Mouse (Mus musculus): ENCODE data around the gene Lcp1.
"Not testable (repeated sequence)": the region's sequence is repeated elsewhere in the genome, so short reads cannot be mapped to it uniquely, and the experiment has no call there.

The Lcp1 gene

DNA sequence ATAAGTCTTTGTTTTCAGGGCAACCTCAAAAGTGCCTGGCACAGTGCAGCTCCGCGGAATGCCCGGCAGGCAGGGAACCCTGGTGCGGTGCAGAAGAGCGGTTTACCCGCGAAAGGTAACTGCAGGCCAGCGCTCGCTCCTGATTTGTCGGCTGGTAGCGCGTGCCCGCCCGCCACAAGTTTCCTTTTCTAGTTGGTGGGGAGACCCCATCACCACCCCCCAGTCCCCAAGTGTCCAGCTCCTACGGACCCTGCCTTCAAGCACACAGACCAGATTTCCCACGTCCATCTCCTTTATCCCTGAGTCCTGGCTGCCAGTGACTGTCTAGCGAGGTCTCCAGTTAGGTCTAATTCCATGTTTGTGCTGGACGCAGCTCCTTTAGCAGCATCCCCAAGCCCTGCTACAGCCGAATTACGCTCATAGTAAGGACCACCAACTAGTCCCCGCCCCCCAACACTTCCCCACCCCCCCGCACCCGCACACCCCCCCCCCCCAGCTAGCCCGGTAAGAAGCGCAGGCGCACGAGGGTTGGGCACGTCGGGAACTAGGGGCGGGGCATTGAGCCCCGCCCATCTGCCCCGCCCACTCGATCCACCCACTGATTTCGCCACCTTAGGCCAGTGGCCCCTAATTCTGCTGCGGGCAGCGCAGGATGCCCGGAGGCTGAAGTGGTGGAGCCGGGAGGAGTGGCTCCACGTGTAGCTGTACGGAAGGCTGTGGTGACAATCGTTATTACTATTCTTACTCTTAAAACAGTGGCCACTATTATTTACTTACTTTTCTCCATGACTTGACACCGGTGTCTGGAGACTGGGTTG is at the start of gene Lcp1, which contains the start of gene Lrrc63:
Gene Lcp1, plus strand, starts transcription at position 601 of the 818 bp plus-strand sequence.
Gene Lrrc63, minus strand, starts transcription at position 381 of the 818 bp plus-strand sequence.
- DNase-seq, result peak; percentile 86 to 92

DNA sequence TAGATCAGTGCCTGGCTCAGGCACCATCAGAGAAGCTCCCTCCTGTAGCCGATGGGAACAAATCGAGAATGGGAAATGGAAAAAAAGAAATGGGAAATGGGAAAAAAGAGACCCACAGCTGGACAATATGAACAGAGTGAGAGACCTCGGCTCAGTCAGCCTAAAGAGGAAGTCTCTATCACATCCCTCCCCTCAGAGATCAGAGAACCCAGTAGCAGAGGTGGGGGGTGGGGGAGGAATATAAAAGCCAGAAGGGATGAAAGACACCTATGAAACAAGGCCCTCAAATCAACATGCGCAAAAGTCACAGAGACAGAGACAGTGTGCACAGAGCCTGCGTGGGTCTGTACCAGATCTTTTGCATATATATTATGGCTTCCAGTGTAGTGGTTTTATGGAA is 27.9 kb upstream of the Lcp1 start:
- no peak for DNase-seq

DNA sequence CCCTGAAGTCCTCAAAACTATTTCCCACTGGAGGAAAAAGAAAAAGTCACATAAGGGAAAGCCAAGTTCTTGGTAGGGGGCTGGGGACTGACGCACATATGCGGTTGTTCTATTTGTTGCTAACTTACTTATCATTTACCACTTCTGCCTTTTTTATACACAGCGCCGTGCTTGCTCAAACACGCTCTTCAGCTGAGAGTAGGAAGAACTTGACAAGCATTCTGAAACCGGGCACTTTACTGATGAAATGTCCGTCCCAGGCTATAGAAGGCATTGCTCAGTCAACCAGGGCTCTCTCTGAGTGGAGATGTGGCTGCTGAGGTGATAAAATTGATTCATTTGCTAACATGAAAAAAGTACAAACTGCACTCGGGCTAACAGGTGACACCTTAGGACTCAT is 9.2 kb upstream of the Lcp1 start:
- no peak for DNase-seq

DNA sequence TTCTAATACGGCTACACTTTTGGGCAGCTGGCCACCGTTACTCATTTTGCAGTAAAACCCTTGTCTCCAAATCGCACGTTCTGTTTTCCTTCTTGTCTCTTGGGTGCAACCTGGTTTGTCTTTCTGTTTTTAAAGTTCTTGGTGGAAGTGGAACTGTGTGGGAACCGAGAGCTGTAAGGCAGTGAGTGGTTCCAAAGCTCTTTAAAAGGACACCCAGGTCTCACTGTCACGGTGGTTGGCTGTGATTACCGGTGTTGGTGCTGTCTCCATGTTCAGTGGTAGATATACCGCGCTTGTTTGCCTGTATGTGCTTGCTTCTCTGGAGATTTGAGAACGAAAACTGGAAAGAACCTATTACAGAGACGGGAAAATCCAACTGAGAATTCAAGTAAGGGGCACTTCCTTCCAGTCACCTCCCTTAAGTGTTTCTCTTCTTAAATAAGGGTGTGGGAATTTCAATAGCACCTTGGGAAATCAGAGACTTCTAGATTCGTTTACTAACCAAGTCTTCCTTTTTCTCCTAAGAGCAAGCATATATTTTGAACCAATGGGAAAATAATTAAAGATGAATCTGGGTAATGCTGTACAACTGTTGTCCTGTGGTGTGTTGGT is 529 bp downstream of the Lcp1 start:
- DNase-seq, result no peak

DNA sequence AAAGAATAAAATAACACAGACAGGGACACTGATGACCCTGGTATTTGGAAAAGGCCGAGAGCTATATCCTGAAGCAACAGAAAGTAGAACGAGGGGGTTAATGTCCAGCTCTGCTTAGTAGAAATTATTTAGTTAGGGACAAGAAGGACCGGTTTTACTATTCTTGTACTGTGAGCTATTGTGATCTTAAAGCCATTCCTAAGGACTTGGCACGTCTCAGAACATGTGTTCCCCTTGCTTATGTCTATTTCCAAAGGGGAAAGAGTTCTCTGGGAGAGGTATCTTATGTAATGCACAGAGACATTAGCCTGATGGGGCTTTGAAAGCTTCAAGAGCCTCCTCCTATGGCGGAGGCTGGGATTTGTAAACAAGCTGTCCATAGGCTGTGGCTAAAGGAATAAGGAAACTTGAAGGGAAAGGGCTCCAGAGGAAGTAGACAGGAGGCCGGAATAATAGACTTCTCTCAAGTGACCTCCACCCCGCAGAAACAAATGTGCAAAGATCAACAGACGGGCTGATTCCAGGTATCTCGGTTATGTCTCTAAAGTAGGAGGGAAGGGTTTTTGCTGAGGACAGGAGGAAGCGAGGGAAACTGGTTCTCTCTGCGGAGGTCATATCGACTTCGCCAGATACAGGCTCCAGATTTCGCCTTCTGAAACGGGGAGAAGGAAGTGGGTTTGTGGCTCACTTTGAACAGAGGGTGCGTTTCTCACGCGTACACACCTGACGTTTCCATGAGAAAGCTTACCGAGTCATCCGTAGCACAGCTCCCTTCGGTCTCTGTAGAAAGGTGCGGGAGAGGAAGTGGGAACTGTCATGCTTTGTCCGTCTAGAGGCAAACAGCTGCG is 5.4 kb downstream of the Lcp1 start:
- DNase-seq, result no peak

DNA sequence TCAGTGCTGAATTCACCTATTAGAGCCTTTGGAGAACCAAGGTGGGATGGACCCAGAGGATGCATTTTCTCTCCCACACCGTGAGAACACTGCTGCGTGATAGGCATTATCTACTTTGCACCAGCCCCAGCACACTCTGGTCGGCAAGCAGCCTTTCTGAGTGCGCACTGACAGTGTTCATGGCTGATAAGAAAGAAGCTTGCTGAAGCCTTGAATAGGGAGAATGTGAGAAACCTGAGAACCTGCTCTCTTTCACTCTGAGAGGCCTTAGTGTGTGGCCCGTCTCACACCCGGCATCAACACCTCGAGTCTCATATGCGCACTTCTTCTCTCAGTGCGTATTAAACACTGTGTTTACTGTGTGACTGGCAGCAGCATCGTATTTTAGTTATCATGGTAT is 7.6 kb downstream of the Lcp1 start:
- no peak for DNase-seq

DNA sequence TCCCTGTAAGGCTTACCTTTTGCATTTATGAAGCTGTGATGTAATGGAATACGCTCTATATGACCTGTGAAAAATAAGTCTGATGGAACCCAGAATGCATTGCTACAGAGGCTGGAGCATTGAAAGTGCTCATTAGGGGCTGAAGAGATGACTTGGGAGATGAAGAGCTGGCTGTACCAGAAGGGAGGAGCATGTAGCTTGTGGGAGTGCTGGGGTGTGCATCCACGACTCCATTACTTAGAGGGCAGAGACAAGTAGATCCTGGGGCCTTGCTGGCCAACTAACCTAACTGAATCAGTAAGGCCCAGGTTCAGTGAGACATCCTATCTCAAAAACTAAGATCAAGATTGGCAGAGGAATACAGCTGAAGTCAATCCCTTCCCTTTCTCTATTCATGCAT is 8.3 kb downstream of the Lcp1 start:
- no peak for DNase-seq

DNA sequence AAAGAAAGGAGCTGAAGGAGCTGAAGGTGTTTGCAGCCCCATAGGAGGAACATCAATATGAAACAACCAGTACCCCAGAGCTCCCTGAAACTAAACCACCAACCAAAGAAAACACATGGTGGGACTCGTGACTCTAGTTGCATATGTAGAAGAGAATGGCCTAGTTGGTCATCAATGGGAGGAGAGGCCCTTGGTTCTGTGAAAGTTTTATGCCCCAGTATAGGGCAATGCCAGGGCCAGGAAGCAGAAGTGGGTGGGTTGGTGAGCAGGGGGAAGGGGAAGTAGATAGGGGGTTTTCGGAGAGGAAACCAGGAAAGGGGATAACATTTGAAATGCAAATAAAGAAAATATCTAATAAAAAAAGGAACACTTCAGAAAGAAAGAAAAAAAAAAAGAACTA is 16.8 kb downstream of the Lcp1 start:
- not testable (repeated sequence) for DNase-seq

DNA sequence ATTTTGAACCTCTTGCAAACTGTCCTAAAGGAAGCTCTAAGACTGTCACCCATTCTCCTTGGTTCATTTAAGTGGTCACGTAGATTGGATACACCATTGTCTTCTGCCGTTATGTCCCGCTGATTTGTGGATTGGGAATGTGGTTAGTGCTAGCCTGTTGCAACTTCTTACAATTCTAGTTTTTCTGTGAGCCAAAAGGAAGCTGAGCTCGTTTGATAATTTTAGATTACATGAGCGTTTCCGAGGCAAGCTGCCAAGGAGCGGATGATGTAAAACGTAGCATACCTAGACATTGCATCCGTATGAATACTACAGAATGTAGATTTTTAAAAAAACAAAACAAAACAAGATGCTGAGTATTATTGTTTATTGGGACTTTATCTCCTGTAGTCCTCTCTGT is 17.3 kb downstream of the Lcp1 start:
- DNase-seq, result no peak

DNA sequence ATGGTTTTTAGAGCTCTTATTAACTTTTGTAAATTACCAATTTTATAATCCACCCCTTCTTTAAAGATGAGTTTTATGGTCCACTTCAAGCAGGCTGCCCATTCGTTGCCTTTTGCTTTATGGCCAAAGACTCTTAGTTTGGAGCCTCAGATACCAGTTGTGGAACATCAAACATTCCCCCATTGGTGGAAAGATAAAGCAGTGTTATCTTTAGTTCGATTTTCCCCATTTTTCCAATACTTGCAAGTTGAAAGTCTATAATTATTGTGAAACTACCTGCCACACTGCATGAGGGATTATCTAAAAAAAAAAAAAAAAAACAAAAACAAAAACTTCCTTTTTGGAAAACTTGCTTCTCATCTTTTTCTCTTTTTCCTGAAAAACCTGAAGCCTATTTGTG is 19.8 kb downstream of the Lcp1 start:
- DNase-seq, result no peak

DNA sequence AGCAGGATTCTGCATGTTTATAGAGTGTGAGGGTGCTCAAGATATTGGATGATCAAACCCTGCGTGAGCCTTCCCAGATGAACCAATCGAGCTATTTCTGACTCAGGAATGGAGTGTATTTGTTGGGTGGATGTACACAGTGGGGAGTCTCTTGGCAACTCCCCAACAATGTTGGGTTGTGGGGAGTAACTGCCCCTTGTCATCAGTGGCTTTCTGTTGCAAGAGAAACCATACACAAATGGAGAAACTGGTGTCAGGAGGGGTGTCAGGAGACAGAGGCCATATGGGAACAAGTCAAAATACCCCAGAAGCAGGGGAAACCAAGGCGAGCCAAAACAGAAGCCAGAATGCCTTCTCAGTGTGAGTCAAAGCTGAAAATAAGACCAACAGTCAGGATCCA is 20.2 kb downstream of the Lcp1 start:
- peak; percentile 14 to 22 for DNase-seq

DNA sequence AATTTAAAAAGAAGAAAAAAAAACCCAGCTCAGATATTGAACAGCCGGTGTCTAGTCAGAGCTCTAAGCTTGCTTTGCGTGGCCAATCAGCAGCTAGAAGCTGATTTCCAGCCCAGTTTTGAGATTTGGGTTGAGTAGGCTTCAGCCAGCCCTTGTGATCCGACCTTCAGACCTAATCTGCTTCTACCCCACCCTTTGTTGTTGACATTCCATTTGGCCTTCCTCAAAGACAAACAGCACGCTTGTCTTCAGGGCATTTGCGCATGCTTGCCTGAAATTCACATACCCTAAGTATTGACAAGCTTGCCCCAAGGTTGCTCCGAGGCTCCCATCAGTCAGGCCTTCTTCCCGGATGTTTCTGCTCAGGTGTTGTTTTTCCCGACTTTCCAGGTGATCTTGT is 23.6 kb downstream of the Lcp1 start:
- DNase-seq, result no peak

DNA sequence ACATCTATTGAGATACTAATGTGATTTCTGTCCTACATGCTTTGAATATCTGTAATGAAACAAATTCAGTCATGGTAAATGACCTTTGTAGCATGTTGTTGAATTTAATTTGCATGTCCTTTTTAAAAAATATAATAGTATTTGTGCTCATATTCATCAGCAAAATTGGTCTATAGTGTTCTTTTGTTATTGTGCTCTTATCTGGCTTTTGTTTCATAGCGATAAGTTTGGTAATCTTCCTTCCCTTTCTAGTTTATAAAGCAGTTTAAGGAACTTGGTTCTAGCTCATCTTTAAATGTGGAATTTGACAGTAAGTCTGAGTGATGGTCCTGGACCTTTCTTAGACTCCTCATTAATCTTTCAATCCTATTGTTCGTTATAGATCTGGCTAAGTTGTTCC is 28.5 kb downstream of the Lcp1 start:
- no peak for DNase-seq

DNA sequence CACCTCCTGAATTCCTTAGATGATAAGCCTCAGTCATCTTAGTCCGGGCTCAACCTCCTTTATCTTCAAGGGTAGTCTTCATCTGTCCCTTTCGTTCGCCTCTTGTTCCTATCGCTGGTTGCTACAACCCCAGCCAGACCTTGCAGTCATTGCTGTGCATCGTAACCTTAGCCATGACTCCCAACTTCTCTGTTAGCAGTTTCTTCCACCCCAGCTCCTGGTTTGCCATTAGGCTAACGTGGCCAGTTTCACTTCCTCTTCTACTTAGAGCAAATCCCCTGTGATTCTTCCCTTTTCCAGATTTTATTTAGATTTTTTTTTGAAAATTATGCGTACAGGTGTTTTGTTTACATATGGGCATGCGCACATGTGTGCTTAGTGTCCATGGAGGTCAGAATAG is 33.0 kb downstream of the Lcp1 start:
- no peak for DNase-seq

DNA sequence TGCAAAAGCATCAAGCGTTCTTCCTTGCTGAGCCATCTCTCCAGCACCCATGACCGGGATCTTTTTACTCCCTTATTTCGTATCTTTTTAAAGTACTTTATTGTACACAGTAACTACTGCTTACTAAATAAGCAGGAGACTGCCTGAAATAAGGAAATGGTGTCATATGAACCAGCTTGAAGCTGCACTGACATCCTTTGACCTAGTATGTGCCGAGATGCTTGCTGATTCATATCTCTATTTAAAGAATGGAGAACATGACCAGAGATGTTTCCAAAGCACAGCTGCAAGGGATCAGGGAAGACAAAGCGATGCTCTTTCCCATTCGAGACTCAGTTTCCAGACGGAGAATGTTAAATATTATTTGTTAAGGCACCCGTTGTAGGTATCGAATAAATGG is 33.4 kb downstream of the Lcp1 start:
- no peak for DNase-seq

DNA sequence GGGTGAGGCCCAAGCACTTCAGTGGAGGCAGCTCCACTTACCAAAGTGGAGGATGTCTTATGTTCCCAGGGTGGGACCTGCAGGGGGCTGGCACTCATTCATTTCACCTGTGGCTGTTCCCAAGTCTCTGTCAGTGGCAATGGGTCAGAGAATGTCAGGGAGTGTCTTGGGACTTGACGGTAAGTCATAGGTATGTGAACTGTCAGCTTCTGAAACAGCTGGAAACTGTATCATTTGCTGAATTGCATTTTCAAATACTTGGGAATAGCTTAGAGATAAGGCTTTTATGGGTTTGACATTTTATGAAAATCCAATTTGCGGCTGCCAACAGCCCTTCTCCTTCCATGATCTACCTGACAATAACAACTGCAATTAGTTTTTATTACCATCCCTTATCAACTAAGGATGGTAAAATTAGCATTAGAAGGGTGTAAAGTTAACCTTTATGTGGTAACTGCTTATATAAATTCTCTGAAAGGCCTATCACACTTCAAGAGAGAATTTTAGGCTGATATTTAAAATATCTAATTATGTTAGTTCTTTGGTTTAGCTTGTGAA is 34.8 kb downstream of the Lcp1 start:
- DNase-seq, result no peak

DNA sequence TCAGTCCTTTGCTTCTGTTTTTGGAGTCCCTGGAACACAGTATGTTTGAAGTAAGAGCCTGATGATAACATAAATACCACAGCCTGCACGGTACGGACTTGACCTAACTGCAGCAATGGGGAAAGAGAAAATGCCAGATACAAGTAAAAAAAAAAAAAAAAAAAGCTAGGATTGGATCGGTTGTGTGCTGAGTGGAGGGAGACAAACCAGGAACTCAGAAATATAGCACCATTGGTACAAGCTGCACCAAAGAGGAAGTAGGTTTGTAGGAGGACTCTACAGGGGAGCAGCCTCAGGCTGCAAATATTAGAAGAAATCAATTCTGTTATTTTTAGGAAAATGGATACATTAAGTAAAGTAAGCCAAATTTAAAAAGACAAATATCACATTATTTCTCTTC is 37.6 kb downstream of the Lcp1 start:
- no peak for DNase-seq

DNA sequence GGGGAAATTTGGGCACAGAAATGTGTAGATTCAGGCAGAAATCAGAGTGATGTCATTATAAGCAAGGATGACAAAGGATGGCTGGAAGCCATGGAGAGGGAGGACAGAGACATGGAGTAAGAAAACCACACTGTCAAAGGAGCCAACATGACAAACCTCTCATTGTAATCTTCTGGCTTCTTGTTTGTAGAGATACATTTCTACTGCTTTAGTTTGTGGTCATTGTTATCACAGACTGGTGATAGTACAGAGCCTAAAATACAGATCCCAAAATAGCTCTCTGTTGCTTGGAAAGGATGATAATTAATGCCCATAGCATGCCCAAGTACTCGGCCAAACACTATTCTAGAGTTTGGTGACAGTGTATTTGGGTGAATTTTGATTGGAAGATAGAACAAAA is 39.6 kb downstream of the Lcp1 start:
- no peak for DNase-seq

DNA sequence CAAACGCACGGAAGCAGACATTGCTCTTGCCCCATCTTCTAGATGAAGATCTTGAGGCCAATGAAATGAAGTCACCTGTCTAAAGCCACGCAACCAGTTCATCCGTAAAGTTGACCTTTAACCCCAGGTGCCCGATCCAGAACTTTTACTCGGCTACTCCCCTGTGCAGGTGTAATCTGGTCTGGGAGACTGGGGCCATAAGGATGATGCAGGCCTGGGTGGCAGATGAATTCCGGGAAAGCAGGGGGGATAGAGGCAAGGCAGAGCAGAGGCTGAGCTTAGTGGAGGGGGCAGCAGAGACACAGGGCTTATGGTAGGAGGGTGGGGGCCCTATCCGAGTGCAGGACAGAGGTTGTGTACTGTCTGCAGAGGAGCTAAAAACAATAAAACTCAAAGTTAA is 43.4 kb downstream of the Lcp1 start:
- DNase-seq, result no peak

DNA sequence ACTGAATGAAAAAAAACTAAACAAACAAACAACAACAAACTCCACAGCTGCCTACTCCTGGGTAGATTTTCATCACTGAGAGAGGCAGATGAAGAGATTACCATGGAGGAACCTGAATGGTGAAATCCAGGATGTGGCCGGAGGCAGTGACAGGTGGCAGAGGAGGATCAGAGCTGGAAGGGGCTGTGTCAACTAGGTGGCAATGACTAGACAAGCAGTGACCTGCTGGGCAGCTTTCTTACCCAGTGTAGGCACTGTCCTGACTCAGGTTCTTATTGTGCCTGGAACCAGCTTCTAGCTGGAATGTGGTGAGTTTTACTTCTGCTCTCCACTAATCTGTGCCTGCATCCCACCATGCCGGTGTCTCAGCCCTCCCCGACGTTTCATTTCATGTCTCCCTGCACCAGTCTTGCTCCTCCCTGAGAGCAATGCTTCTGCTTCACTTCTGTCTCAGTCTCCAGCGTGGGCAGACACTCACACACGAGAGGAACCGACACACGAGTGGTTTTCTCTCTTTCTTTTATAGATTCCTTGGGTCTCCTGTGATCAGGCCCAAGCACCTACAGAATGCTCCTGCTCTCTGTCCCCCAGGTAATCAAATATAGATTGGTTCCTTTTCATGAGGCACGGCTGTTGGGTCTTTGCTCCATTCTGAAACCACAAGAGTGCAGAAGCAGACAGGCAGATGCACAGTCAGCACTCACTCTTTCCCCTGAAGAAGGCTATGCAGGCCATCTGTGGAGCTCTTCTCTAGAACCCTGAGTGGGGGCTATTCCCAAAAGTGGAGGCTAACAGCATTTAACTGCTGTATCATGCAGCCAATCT is 44.0 kb downstream of the Lcp1 start:
- no peak for DNase-seq

DNA sequence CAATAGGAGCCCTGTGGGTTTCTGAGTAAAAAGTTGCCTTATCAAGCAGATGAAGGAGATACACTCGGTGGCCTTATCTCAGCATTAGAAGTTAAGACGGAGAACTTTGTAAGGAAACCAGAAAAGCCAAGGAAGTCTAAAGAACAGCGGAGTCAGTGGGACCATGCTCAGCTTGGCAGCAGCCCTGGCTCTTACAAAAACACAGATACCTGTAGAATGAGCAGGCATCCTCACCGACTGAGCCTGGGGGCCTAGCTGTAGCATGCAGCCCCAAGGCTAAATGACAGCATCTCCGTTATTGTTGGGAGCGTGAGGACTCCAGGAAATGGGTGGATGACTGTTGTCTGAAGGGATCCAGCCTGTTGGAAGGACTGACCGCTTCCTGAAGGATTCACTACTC is 44.9 kb downstream of the Lcp1 start:
- no peak for DNase-seq

DNA sequence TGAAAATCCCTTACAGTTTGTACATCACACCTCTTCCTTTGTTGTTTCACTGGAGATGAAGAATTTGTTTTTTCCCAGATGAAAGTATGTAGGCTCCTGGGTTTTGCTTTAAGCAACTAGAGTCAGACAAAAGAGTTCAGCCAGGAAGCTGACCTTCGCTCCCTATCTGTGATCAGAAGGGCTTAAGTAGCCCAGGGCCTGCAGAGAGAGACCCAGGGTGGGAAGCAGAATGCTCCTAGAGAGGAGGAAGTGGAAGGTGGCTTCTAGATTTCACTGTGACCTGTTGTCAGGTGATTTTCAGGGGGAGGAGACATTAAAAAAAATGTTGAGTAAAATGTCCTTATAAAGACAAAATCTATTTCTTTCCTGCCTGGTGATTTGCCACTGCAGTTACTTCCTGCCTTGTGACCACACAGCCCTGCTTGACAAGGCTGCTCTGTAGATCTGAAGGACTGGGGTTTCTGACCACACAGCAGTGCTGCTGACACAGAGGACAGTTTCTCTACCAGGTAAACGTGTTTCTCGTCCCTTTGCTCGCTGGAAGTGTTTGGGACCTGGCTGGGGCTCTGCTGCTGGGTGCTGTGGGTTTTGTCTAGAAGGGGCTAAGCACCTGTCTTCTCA is 45.6 kb downstream of the Lcp1 start:
- DNase-seq, result no peak
